Mouse (Mus musculus) left cerebral cortex, adult 2 months (tissue): ENCODE results near the gene Btk. TPM values are rescaled to one million over a fixed set of nuclear protein-coding genes. Genes with fewer than 3 reads are reported as not detected.
A peak's percentile ranks its signal among the peaks of the same experiment; 100 is the strongest.
"Not testable (repeated sequence)": the region's sequence is repeated elsewhere in the genome, so short reads cannot be mapped to it uniquely, and the experiment has no call there.

Source experiments
- DNase-seq, 2 experiments: peaks; one replicate each; pipeline ENCODE4 v3.0.0; 2021 to 2022; ENCODE audit warnings: low spot score in 2 of 2, mixed read lengths in 1 of 2; ENCODE audit errors: extremely low spot score in 1 of 2
- H3K27ac ChIP-seq: fragments of 200-600 bp; 2 replicates; pipeline ENCODE4 v1.8.1; 2022
- H3K4me3 ChIP-seq: fragments of 200-600 bp; 2 replicates; pipeline ENCODE4 v1.8.1; 2022
- CTCF ChIP-seq: fragments of 200-600 bp; IDR thresholded peaks from 2 replicates; pipeline ENCODE4 v1.8.1; 2022; ENCODE audit warnings: antibody characterized with exemption, mild to moderate bottlenecking, moderate library complexity
- intact Hi-C: fragments of 180-260 bp; cut with DNase I; formaldehyde crosslinking; loops from one replicate; pipeline ENCODE4 v1.15.1; 2025
- total RNA-seq, 2 experiments: library from RNA; stranded (reverse); gene quantifications; 2 replicates each; pipeline ENCODE4 v1.2.3; 2021

Gene Btk
- total RNA-seq, 2 experiments from 2014 or later, result 0.44 to 0.91 TPM

DNA sequence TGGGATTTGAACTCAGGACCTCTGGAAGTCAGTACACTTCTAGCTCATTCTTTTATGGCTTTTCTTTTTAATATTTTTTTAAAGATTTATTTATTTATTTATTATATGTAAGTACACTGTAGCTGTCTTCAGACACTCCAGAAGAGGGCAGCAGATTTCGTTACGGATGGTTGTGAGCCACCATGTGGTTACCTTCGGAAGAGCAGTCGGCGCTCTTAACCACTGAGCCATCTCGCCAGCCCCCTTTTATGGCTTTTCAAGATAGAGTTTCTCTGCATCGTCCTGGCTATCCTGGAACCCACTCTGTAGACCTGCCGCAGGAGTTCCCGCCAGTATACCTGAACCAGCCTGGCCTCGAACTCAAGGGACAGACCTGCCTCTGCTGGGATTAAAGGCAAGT is 43.6 kb downstream of the Btk start:
- not testable (repeated sequence) for DNase-seq, H3K27ac ChIP-seq, H3K4me3 ChIP-seq
- peak; percentile 35 for TF ChIP-seq CTCF
- intact Hi-C loops, result loop anchor here (5.0 kb wide), 1 partner anchor 48 kb away; the partner anchor contains the start of gene Rpl36a

DNA sequence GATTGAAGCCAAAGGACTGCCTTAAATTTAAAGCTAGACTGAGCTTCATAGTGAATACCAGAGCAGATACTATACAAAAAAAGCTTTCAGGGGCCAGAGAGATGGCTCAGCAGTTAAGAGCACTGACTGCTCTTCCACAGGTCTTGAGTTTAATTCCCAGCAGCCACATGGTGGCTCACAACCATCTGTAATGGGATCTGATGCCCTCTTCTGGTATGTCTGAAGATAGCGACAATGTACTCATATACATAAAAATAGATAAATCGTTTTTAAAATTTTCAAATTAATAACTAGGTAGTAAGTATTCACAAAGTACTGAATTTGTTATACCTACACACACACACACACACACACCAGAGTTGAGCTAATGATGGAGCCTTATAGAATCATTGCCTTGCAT is 50.0 kb downstream of the Btk start:
- TF ChIP-seq CTCF, result no peak
- Histone ChIP-seq H3K4me3 (no peak overlapping the region), H3K27ac (no peak overlapping the region)
- DNase-seq, result no peak
- intact Hi-C loops, result no loop called here

DNA sequence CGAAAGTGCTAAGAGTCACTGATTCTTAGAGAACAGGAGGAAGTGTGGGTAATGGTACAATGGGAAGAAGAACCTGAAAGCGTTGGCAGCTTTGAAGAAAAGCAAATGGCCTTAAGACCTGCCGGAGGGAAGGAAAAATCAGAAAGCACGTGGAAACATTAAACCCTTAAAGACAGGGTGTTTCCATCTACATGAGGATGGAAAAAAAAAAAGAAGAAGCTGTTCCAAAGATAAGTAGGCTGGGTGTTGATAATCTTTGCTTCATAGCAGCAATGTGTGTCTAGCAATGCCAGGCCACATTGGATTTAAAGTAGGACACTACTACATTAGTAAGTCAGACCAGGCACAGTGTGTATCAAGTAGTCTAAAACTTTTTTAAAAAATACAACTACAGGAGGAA is 58.1 kb downstream of the Btk start:
- TF ChIP-seq CTCF, result no peak
- Histone ChIP-seq H3K27ac (no peak overlapping the region), H3K4me3 (no peak overlapping the region)
- no peak for DNase-seq
- intact Hi-C loops, result no loop called here

GRCm38 (mm10) chrX:134523772-134524171 is 59.6 kb downstream of the Btk start:
- intact Hi-C loops, result no loop called here
- DNase-seq, result no peak
- H3K27ac ChIP-seq, result no peak overlapping the region
- TF ChIP-seq CTCF, result no peak
- H3K4me3 ChIP-seq, result no peak overlapping the region

DNA sequence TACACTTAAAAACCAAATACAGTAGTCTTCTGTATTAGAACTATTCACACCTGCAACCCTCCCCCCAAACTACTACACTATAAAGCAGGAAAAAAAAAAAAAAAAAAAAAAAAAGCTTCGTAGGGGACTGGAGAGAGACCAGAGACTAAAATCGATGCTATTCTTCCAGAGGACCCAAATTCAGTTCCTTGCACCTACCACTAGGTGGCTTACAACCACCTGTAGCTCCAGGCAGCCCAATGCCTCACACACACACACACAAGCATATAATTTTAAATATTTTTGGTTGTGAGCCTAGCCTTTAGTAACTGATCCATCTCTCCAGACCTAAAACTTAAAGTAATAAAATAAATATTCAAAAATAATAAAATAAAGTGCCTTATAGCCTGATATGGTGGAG is 73.9 kb downstream of the Btk start:
- intact Hi-C loops, result loop anchor here (10.0 kb wide), 1 partner anchor 55 kb away; no protein-coding TSS in a partner anchor
- peak; percentile 64 for TF ChIP-seq CTCF
- Histone ChIP-seq H3K27ac (no peak overlapping the region), H3K4me3 (no peak overlapping the region)
- no peak for DNase-seq

DNA sequence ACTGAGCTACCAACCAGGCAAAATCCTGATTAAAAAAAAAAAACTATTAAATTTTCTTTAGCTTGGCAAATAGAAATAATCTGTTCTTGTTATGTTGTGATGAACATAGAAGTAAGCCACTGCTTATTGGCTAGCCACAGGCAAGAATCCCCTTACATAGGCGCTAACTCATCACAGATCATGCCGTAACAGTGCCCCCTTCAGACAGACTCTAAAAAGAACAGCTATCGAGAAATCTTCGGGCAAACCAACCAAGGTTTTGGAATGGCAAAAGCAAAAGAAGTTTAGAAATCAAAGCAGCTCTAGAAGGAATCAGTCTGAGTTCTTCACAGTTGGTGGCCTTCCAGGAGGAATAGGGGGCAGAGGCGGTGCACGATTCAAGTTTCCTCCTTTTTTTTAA is 75.4 kb downstream of the Btk start:
- no peak for DNase-seq
- TF ChIP-seq CTCF, result no peak
- intact Hi-C loops, result loop anchor here (10.0 kb wide), 1 partner anchor 57 kb away; no protein-coding TSS in a partner anchor

DNA sequence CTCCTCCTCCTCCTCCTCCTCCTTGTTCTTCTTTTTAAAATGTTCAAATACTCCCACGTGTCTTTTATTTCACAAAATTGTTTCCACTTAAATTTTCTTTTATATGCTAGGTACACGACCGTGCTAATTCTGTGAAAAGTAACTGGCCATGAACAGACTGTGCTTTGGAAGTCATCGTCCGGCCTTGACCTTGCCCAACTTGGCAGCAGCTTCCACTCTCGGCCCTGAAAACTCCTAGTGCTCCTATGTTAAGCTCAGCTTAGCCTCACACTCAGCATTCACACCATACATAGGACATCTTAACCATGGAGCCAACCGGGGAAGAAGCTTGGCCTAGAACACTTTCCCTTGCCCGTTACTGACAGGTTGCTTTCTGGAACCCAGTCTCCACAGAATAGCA is 82.7 kb downstream of the Btk start:
- no peak for DNase-seq
- intact Hi-C loops, result loop anchor here (10.0 kb wide), 1 partner anchor 64 kb away; no protein-coding TSS in a partner anchor
- no peak overlapping the region for H3K27ac ChIP-seq
- no peak overlapping the region for H3K4me3 ChIP-seq
- no peak for TF ChIP-seq CTCF

More for the DNA sequence above, 75.4 kb downstream of the Btk start:
- Histone ChIP-seq H3K4me3 (no peak overlapping the region), H3K27ac (no peak overlapping the region)

Other genes starting within 250 kb of the Btk start
- gene Drp2, start 179.0 kb downstream of the Btk start, total RNA-seq, result 10 to 100 TPM; 52.3 to 59.5 TPM
- under 1 TPM in 1 of 2 experiments, not detected in 1; 0.18 TPM for gene Taf7l, start 107.1 kb downstream of the Btk start, total RNA-seq
- gene Timm8a1, start 41.7 kb downstream of the Btk start, total RNA-seq, result 10 to 100 TPM; 14.7 to 16.7 TPM
- 100 to 1,000 TPM; 104 to 106 TPM for gene Rpl36a, start 2.1 kb upstream of the Btk start, total RNA-seq
- gene Gla, start 17.6 kb upstream of the Btk start, total RNA-seq, result 10 to 100 TPM; 11.0 to 12.2 TPM
- 100 to 1,000 TPM; 149 to 161 TPM for gene Hnrnph2, start 17.6 kb upstream of the Btk start, total RNA-seq
- gene Armcx4, start 102.9 kb upstream of the Btk start, total RNA-seq, result 10 to 100 TPM; 35.8 to 40.8 TPM
- gene Armcx1, start 134.4 kb upstream of the Btk start, total RNA-seq, result 10 to 100 TPM; 62.9 to 69.8 TPM
- 1 to 10 TPM; 5.2 to 5.5 TPM for gene Armcx6, start 167.8 kb upstream of the Btk start, total RNA-seq
- 10 to 100 TPM; 73.0 to 79.6 TPM for gene Armcx3, start 173.0 kb upstream of the Btk start, total RNA-seq
- 10 to 100 TPM; 76.6 to 82.7 TPM for gene Armcx2, start 225.7 kb upstream of the Btk start, total RNA-seq